20 mouse cellular contexts compared by ENCODE assay signal in genomic region chr4:95747415-95748202, GRCm38 (mm10).
A peak's percentile ranks its signal among the peaks of the same experiment; 100 is the strongest.
DNase-seq lines count a peak whose midpoint lies in the region; ATAC-seq and TF ChIP-seq lines count a peak whose summit lies in the region.
"Had no signal": no experiment of that assay in that cellular context is flagged by ENCODE, and none has a peak within 500 bp of the region (broad histone marks: within the 10 kb centered on the region; RNA-seq: fewer than 3 reads in every experiment).

No protein-coding gene starts in this region.

- TF ChIP-seq POLR2A in embryonic fibroblast, embryonic 13.5 days (IDR thresholded peaks at IDR 0.05; ENCODE audit: low read depth, low read length), result no peak
- no peak for TF ChIP-seq POLR2A in limb, embryonic 14.5 days (IDR thresholded peaks at IDR 0.05; ENCODE audit: borderline replicate concordance, extremely low read depth, insufficient read depth, insufficient read length)

- no peaks in the 10 kb centered on the region for H3K27me3 ChIP-seq in limb, embryonic 10.5 days (ENCODE audit: low read depth, poor library complexity, severe bottlenecking)
- no peaks in the 10 kb centered on the region for H3K27me3 ChIP-seq in limb, embryonic 14.5 days (ENCODE audit: control insufficient read depth, insufficient read depth, low read length)
- H3K27me3 ChIP-seq: embryonic facial prominence, embryonic 13.5 days; forebrain, embryonic 15.5 days; heart, embryonic 13.5 days; hindbrain, embryonic 13.5 days had no signal

- no peaks in the 10 kb centered on the region for H3K4me1 ChIP-seq in embryonic fibroblast, embryonic 13.5 days (ENCODE audit: control insufficient read depth, insufficient read depth, low read length)
- H3K4me1 ChIP-seq in limb, embryonic 10.5 days, result peaks cover 18% of the 10 kb centered on the region
- peaks cover 24% of the 10 kb centered on the region for H3K4me1 ChIP-seq in limb, embryonic 14.5 days (ENCODE audit: control insufficient read depth, insufficient read depth, low read length)
- H3K4me1 ChIP-seq: hindbrain, embryonic 13.5 days had no signal

- H3K9me3 ChIP-seq in limb, embryonic 10.5 days (replicated peaks), result no peaks in the 10 kb centered on the region
- no peaks in the 10 kb centered on the region for H3K9me3 ChIP-seq in limb, embryonic 14.5 days (ENCODE audit: control insufficient read depth, low read length)
- H3K9me3 ChIP-seq: embryonic facial prominence, embryonic 13.5 days; forebrain, embryonic 15.5 days; heart, embryonic 13.5 days; hindbrain, embryonic 13.5 days had no signal

- no peak overlapping the region for H3K4me2 ChIP-seq in limb, embryonic 14.5 days (replicated peaks; ENCODE audit: low read depth, low read length, severe bottlenecking)
- H3K4me2 ChIP-seq: forebrain, embryonic 15.5 days; heart, embryonic 13.5 days; hindbrain, embryonic 13.5 days had no signal

- H3K27ac ChIP-seq in layer of hippocampus, adult 2 months, result peak overlapping the region; percentile 55; the same call in 1 of the 2 replicates
- peak overlapping the region; percentile 12; the same call in 1 of the 2 replicates for H3K27ac ChIP-seq in embryonic fibroblast, embryonic 13.5 days (ENCODE audit: insufficient read depth, low read length)
- peak overlapping the region; percentile 63; the same call in 1 of the 2 replicates for H3K27ac ChIP-seq in limb, embryonic 10.5 days
- H3K27ac ChIP-seq in limb, embryonic 14.5 days (replicated peaks; ENCODE audit: low read depth, low read length), result peak overlapping the region; percentile 56
- H3K27ac ChIP-seq: embryonic facial prominence, embryonic 13.5 days; forebrain, embryonic 15.5 days; heart, embryonic 13.5 days; hindbrain, embryonic 13.5 days; hindbrain, postnatal 0 days had no signal

- no peak overlapping the region for H3K4me3 ChIP-seq in layer of hippocampus, adult 2 months
- no peak overlapping the region for H3K4me3 ChIP-seq in embryonic fibroblast, embryonic 13.5 days (ENCODE audit: insufficient read depth, low read length)
- no peak overlapping the region for H3K4me3 ChIP-seq in limb, embryonic 10.5 days
- no peak overlapping the region for H3K4me3 ChIP-seq in limb, embryonic 14.5 days (replicated peaks; ENCODE audit: low read length)
- H3K4me3 ChIP-seq: embryonic facial prominence, embryonic 13.5 days; erythroblast, embryonic 14.5 days; forebrain, embryonic 15.5 days; heart, embryonic 13.5 days; hindbrain, embryonic 13.5 days had no signal

- ATAC-seq in limb, embryonic 14.5 days (ENCODE audit: low FRiP score, low read depth), result peak; percentile 37; the same call in 1 of the 2 replicates
- ATAC-seq in erythroblast, adult 5-6 weeks (replicated peaks; ENCODE audit: low FRiP score, poor library complexity, severe bottlenecking), result no peak
- ATAC-seq: forebrain, embryonic 15.5 days; hindbrain, postnatal 0 days had no signal

- WGBS in limb, embryonic 10.5 days, result 93% methylated on average over 12 of the region's 12 CpGs
- WGBS in limb, embryonic 14.5 days, result 54% methylated on average over 12 of the region's 12 CpGs

- no peak for TF ChIP-seq CTCF in layer of hippocampus, adult 2 months (conservative IDR thresholded peaks at IDR 0.05)
- no peak for TF ChIP-seq CTCF in embryonic fibroblast, embryonic 13.5 days (IDR thresholded peaks at IDR 0.05; ENCODE audit: borderline replicate concordance, insufficient read depth, low read length)

- DNase-seq in layer of hippocampus, adult 2 months (ENCODE audit: low spot score in 2 of 2), result no peak
- no peak for DNase-seq in layer of hippocampus, adult 11-12 months (ENCODE audit: low spot score)
- DNase-seq in limb, embryonic 10.5 days (ENCODE audit: low spot score), result no peak
- no peak for DNase-seq in limb, embryonic 14.5 days (ENCODE audit: low spot score)
- DNase-seq in adrenal gland, adult (ENCODE audit: inconsistent age in 2 of 2, low spot score in 1 of 2), result no peak
- DNase-seq: adrenal gland, adult 8-10 months; adrenal gland, postnatal 36 days; cerebellum, adult 11 months; cerebellum, adult 8-10 months; cerebellum, postnatal 14 days; gastrocnemius, postnatal 10 days; heart, postnatal 4 days had no signal

- H3K36me3 ChIP-seq in limb, embryonic 10.5 days, result no peaks in the 10 kb centered on the region
- no peaks in the 10 kb centered on the region for H3K36me3 ChIP-seq in limb, embryonic 14.5 days (ENCODE audit: control insufficient read depth, insufficient read depth, low read length)
- H3K36me3 ChIP-seq: embryonic facial prominence, embryonic 13.5 days; forebrain, embryonic 15.5 days; heart, embryonic 13.5 days; hindbrain, embryonic 13.5 days had no signal

- no peak overlapping the region for H3K9ac ChIP-seq in limb, embryonic 14.5 days (ENCODE audit: low read depth, low read length, severe bottlenecking)
- H3K9ac ChIP-seq: embryonic facial prominence, embryonic 13.5 days; forebrain, embryonic 15.5 days; heart, embryonic 13.5 days; hindbrain, embryonic 13.5 days had no signal

Comparison
In these comparisons a context has a peak if more than half of its experiments do, and no peak if none do; other contexts are left out.
1. H3K27ac ChIP-seq: peak in every context shown above with its lines; median percentile 63 in limb, embryonic 10.5 days; 56 in limb, embryonic 14.5 days; 55 in layer of hippocampus, adult 2 months; 12 in embryonic fibroblast, embryonic 13.5 days.